Mouse (Mus musculus): Measurements from ENCODE around the gene 4933427D14Rik.

4933427D14Rik gene

DNA sequence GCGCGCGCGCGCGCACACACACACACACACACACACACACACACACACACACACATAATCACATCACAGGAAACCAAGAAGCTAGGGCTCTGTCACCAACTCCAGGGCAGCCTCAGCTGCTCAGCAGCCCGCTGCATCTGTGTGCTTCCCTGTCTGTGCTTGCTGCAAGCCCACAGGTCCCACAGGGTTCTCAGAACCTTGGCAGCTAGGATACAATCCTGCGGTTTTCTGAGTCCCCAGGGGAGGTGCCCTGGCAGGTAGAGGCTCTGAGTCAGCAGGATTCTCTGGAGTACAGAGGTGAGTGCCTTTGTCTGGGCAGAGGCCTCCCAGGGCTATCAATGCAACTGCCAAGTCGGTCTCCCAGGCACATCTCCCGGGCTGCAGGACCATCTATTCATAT lies 64.4 kb downstream of the 4933427D14Rik start:
- DNase-seq (ENCODE audit: low spot score in 2 of 2), result no peak

DNA sequence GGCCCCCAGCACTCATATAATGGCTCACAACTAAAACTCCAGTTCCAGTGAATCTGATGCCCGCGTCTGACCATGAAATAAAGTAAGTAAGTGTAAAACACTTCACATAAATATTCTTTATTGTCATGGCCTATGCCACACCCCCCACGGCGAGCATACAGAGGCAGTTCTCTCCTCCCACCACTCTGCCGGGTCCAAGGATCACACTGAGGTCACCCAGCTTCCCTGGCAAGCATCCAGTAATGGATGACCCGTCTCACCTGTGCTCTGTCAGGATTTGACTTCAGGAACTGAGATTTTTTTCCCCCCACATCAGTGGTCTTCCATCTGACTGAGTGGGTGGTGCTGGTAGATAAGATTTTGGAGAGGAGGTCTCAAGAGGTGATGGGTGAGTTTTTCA lies 67.1 kb downstream of the 4933427D14Rik start:
- no peak for DNase-seq (ENCODE audit: low spot score in 2 of 2)

DNA sequence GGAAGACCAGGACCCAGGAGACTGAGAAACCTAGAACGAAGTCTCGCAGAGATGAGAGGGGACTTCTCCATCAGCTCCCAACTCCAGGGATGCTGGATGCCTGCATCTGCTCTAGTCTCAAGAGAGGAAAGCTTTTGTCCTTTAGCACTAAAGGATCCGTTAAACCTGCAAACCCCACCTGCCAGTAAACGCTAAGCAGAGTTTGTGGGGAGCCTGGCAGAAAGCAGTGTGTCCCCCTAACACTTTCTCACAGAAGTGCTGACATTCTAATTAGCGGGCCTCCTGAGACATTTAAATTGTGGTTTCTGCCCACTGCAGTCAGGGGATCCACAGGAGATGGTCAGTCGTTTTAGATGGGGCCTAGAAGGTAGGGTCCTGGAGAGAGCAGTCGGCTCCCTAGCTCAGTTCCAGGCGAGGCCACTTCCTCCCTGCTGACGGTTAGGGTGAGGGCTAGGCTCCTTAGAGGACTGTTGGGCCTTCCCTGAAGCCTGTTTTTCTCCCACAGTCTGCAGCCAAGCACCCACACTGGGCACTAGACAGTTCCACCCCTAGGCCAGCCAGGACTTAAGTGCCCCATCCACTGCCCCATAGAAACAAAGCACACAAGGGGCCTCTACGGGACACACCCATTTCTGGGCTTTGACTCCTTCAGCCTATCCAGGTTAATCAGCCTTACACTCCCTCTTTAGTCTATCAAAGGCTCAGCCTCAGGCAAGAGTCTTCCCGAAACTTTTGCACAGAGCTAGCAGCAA lies 70.9 kb downstream of the 4933427D14Rik start:
- no peak for DNase-seq (ENCODE audit: low spot score in 2 of 2)

DNA sequence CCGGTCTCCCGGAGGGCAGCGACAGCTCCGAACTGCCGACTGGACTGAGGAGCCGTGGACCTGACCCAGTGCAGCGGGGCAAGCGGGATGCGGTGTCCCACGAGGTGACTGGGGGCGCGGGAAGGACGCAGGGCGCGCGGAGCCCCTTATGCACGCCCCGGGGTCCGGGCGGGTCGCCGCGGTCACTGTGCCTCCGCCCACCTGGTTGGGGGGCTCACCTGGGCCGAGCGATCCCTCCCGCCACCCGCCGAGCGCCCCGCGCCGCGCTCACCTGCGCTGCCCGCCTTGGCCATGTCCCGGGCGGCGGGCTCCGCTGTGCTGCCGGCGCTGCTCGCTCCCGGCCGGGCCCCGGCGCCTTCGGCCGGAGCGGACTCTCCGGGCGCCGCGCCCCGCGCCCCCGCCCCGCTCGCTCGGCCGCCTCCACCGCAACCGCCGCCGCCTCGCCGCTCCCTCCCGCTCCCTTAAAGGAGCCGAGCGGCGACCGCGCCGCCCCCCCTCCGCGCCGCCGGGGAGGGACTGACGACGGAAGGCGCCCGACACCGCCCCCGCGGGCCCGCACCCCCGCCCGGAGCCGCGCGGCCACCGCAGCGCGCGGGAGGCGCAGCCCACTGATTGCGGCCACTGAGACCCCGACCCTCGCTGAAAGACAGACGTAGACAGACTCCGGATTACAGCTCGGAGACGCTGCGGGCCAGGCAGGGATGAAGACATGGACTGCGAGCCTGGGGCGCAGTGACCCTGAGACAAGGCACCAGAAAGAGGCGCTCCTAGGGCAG lies 71.7 kb downstream of the 4933427D14Rik start, which contains the start of gene Pitpnm3:
TSS of gene Pitpnm3 (minus strand) at position 396 of the 776 bp plus-strand sequence.
- peak in 1 of 2 experiments; percentile 66 for DNase-seq (ENCODE audit: low spot score in 2 of 2)

DNA sequence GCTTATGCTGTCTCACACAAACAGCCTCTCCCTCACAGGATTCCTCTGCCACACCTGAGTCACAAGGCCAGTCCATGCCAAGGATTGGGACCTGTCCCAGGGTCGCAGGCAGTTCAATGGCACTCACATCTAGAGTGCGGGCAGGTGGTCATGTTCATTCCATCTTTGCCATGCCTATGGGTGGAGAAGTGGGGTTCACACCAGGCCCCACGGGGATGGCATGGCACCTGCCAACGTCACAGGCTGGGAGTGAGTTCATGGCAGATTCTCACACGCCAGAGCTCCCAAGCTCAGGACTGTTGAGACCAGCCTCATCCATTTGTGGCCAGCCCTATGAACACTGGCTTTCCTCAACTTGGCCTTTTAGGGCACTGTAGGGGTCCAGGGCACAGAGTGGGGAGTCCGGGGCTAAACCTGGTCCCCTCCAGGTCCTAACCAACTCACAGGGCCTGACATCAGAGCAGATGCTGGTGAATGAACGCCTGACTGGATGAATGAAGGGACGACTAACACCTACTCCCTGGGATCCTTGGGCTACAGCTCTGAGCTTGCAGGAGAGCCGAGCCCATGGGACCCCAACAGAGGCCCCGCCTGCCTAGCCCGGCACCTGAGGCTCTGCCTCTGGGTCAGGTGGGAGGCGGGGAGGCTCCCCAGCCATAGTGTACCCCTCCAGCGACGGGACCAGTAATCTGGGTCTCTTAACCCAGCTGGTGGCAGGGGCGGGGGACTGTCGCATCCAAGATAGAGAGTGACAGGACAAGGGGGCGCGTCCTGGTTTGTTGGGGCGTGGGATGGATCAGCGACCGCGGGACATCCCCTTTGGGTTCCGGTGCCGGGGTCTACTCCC lies 72.5 kb downstream of the 4933427D14Rik start:
- DNase-seq (ENCODE audit: low spot score in 2 of 2), result no peak

DNA sequence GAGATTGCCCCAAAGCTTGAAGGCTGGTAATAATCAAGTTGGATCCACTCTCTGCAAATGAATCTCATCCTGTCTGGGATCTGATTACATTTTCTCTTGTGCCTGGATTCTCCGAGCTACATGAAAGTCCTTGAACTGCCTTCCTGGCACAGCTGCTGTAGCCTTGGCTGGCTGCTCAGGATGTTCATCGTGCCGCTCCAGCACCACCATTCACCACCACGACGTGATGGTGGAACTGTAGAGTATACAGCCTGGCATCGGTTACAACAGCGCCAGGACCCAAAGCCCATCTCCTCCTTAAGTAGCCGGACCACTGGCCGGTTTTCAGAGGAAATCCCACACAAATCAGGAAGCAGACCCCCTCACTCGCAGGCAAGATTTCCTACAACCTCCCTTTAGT lies 74.2 kb downstream of the 4933427D14Rik start:
- no peak for DNase-seq (ENCODE audit: low spot score in 2 of 2)

DNA sequence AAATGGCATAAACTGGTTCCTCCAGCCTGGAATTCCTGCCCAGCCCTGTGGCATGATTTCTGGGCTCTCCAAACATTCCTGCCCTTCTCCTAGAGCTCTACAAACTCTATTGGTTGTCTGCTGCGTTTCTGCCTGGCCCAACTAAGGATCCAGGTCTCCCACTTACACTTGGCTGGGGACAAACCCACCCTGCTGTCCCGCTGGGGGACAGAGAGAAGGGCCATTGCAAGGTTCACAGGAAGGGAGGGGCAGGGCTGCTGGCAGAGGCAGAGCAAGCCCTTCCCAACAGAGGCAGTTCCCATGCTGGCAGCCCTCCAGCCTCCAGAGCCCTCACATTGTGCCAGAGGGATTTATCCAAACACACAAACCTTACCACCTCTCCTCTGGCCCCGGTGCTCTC lies 75.0 kb downstream of the 4933427D14Rik start:
- peak in 1 of 2 experiments; percentile 70 for DNase-seq (ENCODE audit: low spot score in 2 of 2)

DNA sequence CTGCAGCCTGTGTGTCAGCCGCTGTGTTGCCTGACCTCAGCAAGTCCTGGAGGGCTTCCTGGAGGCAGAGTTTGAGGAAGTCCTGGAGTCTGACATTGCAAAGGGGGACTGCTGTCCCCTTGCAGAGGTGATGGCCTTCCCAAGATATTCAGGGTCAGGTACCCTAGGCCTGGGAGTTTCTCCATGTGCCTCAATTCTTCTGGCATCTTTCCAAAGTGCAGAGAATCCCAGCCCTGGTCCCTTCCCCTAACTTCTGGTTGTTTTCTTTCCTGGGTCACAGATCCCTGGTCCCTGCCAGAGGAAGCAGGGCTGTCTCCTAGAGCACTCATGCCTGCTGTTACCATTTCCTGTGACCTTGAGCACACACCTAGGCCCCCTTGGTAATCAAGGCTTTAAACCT lies 75.6 kb downstream of the 4933427D14Rik start:
- DNase-seq (ENCODE audit: low spot score in 2 of 2), result no peak

DNA sequence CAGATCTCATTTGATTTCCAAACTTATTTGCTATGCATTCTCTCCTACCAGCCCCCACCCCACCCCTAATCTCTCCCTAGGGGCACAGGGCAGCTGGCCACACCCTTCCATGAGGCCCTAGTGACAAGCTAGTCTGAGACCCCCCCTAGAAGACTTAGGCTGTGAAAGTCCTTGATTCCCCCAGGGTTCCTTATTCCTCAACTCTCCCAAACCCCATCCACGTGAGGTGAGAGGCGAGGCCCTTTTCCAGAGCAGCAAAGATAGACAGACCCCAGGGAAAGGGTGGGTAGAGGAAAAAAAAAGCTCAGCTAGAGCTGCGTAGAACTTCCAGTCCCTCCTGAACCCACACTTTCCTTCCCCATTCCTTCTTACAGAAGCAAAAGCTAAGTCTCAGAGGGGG lies 76.4 kb downstream of the 4933427D14Rik start:
- no peak for DNase-seq (ENCODE audit: low spot score in 2 of 2)

DNA sequence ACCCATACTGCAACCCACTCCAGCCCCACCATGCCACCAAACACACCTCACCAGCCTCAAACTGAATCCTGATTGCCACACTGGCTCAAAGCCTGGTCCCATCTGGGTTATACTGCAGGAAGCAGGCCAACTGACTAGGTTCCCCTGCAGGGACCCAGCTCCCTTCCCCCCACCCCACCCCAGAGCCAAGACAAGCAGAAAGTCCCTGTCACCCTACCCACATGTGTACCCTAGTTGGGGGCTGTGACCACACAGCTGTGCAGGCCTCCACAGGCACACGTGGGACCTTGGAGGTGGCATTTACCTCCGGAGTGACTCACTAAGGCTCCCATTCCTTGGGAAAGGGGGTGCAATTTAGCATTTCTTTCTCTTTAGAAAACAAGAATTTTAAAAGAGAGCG lies 76.8 kb downstream of the 4933427D14Rik start:
- DNase-seq (ENCODE audit: low spot score in 2 of 2), result no peak

DNA sequence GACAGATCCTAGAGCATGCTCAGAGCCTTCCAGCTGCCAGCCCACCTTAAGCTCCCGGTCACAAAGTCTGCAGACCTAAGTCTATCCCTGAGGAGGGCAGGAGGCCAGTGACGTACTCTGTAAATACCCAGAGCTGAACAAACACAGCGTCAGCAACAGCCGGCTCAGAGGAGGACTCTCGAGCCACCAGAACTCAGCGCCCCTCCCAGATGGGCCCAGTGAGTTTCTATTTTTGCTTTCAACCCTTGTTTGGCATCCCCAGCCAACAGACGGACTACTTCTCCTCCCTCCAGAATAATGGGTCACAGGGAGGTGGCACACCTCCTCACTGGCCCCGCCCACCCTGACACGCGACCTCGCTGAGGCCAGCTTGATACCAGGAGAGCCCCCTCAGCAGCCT lies 77.2 kb downstream of the 4933427D14Rik start:
- peak in 1 of 2 experiments; percentile 61 for DNase-seq (ENCODE audit: low spot score in 2 of 2)

DNA sequence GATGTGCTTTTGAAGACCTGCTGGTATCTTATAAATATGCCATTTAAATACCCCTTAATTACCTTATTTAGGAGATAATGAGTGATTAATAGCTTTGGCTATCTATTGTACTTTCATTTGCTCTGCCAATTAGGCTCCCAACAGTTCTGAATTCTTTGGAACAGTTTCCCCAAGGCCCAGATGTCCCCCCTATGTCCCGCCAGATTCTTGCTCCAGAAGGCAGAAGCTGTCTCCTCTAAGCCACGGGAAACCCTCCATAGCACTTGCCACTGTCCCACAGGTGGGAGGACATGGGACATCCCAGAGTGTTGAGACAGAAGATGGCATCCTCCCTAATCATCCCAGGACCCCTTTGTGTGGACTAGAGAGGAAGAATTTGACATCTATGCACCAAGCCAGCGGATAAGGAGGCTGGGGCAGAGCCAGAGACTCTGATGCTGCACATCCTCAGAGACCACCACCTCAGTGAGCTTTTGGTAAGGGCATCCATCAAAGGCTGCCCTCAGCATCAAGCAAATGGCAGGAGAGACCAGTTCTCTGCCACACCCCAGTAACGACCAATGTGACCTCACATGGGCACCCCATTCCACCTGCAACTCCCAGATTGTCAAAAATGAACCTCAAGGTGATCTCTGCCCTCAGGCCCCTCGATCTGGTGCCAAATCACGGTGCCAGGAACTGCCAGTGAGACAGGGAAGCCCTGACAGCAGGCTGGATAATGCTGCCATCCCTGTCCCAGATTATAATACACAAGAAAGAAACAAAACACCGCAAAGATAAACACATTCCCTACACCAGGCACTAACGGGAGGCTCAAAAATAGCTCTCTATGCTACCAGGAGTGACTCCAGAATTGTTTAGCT lies 78.0 kb downstream of the 4933427D14Rik start:
- no peak for DNase-seq (ENCODE audit: low spot score in 2 of 2)

DNA sequence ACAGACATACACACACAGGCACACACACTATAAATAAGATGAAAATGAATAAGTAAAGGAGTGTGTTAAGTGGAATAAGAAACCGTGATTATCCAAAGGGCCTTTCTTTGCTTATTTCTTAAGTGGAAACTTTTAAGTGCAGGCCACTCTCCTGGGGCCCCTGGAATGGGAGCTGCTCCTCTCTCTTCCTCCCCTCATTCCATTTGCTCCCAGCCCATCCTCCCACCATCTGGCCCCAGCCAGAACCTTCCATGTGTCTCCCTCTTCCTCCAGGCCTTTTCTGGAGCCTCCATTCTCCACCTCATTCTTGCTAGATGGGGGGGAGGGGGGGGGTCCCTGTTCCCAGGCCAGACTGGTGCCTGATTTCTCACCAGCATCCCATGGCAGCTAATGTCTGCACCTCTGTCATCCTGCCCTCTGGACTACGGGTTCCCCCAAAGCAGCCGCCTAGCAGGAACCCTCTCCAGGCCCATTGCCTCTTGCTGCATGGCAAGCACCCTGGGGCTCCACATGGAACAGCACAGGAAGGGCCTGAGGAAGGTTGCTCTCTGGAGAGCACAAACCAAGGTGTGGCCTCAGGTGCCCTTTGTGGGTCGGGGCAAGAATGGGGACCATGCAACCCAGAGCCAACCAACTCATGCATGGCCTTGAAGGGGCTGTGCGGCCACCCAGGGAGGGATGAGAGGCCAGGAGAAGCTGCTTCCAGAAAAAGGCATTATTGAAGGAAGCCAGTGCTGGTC lies 79.6 kb downstream of the 4933427D14Rik start:
- no peak for DNase-seq (ENCODE audit: low spot score in 2 of 2)

DNA sequence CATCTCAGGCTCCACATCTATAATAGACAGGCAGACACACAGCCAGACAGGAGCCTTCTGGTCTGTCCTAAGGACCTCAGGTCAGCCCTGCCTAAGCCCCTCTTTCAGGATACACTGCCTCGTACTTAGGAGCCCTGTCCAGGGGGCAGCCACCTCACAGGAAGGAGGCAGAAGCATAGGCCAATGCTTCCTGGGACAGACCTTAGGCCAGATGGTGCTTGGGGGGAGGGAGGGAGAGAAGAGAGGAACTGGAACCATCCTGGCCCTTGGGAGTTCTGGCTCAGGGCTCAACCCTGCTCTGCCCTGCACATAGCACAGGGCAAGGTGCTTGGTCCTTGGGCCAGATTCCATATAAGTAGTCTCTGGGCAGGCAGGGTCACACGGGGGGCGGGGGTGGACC lies 81.5 kb downstream of the 4933427D14Rik start:
- no peak for DNase-seq (ENCODE audit: low spot score in 2 of 2)

DNA sequence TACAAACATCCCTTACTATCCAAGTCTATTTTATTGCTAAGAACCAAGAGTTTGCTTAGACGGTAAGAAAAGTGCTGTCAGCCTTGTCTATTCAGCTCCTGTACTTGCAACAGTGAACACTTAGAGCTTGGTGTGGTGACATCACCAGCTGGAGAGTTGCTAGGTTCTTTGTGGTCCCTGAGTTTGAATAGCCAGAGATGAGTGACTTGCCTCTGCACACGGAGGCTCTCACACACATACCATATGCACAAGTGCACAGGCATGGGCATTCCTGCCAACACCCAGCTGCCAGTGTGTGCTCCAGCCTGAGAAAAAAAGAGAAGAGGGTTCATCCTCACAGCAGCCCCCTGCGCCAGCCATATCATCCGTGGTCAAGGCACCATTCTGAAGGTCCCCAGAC lies 83.7 kb downstream of the 4933427D14Rik start:
- DNase-seq (ENCODE audit: low spot score in 2 of 2), result no peak

DNA sequence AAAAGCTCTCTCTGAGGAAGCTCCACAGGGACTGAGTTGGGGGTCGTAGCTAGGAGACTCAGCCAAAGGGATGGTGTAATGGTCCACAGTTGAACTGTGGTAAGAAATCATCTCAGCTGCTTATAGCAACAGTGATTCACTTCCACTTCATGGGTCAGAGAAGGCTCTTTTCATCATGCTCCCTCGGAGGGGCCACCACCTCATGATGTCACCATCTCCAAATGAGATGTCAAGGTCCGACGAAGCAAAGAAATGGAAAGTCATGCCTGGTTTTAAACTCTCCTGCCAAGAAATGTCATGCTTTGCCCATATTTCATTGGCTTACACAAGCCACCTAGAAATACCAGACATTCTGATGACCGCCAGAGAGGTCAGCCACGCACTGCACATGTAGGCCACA lies 86.9 kb downstream of the 4933427D14Rik start:
- DNase-seq (ENCODE audit: low spot score in 2 of 2), result no peak

DNA sequence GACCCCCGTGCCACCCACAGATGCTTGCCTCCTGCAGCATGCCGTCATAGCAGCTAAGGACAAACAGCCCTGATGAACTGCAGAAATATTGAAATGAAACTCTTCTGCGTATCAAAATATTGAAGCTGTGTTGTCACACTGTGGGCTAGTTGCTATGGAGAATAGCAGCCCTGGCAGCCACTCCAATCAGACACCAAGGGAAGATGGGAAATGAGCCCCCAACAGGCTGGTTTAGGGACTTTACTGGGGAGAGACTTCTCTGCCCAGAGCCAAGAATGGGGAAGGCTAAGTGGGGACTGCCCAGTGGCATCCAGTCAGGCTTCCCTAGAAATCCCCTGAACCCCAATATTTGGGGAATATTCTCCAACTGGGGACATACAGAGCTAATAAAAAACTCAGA lies 88.6 kb downstream of the 4933427D14Rik start:
- peak in 1 of 2 experiments; percentile 51 for DNase-seq (ENCODE audit: low spot score in 2 of 2)

DNA sequence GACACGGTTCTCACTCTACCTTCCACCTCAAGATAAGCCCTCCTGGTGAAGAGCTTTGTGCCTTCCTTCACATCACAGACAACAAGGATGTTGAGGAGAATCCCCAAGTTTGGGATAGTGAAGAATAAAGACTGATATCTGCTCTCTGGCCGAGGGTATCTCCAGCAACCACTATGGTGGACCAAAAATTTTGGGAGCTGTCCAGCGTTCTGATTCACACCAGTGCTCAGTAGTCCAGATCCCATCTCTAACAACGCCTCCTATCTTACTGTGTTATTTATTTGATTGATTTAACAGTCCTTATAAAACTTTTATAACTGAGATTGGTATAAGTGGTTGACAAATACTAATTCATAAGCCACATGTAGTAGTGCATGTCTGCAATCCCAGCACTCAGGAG lies 94.0 kb downstream of the 4933427D14Rik start:
- no peak for DNase-seq (ENCODE audit: low spot score in 2 of 2)

DNA sequence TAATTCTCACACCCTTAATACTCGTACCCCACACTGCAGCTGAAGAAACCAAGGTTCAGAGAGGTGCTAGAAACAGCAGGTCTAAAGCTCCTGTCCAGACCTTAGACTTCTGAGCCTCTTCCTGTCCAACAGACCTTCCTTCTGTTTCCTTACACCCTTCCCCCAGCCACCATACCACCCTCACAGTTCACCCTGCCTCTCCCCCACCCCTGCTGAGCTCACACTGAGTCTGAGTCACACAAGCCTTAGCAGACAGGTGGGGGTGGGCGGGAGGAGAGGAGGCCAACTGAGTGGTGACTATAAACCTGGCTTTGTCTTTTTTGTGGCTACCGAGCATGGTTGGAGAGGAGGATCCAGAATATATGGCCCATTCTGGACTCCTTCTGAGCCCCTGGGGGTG lies 96.5 kb downstream of the 4933427D14Rik start:
- DNase-seq (ENCODE audit: low spot score in 2 of 2), result no peak

DNA sequence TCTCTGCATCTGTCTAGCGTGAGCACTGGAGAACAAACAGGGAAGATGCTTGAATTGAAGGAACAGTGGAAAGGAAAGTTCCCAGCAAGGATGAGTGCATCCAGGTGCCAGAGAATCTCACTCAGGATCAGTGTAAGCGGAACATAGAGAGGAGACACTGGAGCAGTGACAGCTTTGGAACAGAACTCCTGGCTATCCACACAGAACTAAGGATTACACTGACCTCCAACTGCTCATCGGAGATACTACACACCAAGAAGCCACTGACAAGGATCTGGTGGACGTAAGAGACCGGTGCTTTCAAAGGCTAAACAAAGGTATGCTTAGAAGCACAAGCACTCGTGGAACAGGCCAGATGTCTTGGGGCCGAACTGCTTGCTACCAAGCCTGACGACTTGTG lies 103.0 kb downstream of the 4933427D14Rik start:
- no peak for DNase-seq (ENCODE audit: low spot score in 2 of 2)

All from right cerebral cortex, postnatal 10 days (tissue).